8 mouse cellular contexts compared by ENCODE assay signal in the genomic region with DNA sequence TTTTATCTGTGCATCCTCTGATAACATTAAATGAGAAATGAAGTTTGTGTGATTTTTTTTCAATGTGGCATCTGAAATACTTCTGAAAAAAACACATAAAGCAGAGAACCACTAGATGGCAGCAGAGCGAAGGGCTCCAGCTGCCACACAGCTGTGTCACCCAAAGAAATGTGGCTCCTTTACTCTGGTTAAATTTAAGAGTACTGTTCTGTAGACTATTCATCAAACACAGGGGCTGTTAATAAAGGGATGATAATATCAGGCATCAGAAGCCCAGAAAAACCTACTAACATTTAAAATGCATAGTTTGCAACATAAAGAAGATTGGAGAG. TPM values are rescaled to one million over a fixed set of nuclear protein-coding genes. Genes with fewer than 3 reads are reported as not detected.
DNase-seq lines count a peak whose midpoint lies in the region; ATAC-seq and TF ChIP-seq lines count a peak whose summit lies in the region.

No protein-coding gene starts in this region.

- no peaks in the 10 kb centered on the region for H3K9me3 ChIP-seq in G1E (replicated peaks)
- no peaks in the 10 kb centered on the region for H3K9me3 ChIP-seq in liver, embryonic 14.5 days (ENCODE audit: control insufficient read depth, low read length)
- H3K9me3 ChIP-seq in neural tube, embryonic 15.5 days (replicated peaks) = no peaks in the 10 kb centered on the region

- H3K27ac ChIP-seq in liver, embryonic 14.5 days = no peak overlapping the region
- no peak overlapping the region for H3K27ac ChIP-seq in neural tube, embryonic 15.5 days (replicated peaks)

- no peak overlapping the region for H3K9ac ChIP-seq in liver, embryonic 14.5 days (replicated peaks)
- H3K9ac ChIP-seq in neural tube, embryonic 15.5 days (replicated peaks) = no peak overlapping the region

- H3K27me3 ChIP-seq in G1E (ENCODE audit: insufficient read depth, low read length) = no peaks in the 10 kb centered on the region; the same call in 1 of the 2 replicates
- H3K27me3 ChIP-seq in liver, embryonic 14.5 days (ENCODE audit: control insufficient read depth, insufficient read depth, low read length) = no peaks in the 10 kb centered on the region
- H3K27me3 ChIP-seq in neural tube, embryonic 15.5 days (replicated peaks) = no peaks in the 10 kb centered on the region

- 0% methylated on average over 1 of the region's 1 CpGs for WGBS in liver, embryonic 14.5 days (ENCODE audit: insufficient replicate concordance)
- WGBS in neural tube, embryonic 15.5 days = 0% methylated on average over 1 of the region's 1 CpGs

- peak; percentile 60; the same call in 1 of the 2 replicates for TF ChIP-seq CTCF in G1E (IDR thresholded peaks at IDR 0.05; ENCODE audit: low read depth, low read length)
- peak; percentile 68 for TF ChIP-seq CTCF in liver, embryonic 14.5 days (IDR thresholded peaks at IDR 0.05; ENCODE audit: low read depth)

- peaks cover 2% of the 10 kb centered on the region; the same call in 1 of the 2 replicates for H3K4me1 ChIP-seq in G1E (ENCODE audit: insufficient read depth, low read depth, low read length)
- H3K4me1 ChIP-seq in liver, embryonic 14.5 days (replicated peaks; ENCODE audit: control insufficient read depth in 2 of 2, insufficient read depth in 2 of 2, low read length in 1 of 2) = no peaks in the 10 kb centered on the region
- H3K4me1 ChIP-seq in neural tube, embryonic 15.5 days = no peaks in the 10 kb centered on the region

- no peak for TF ChIP-seq EP300 in liver, embryonic 14.5 days (IDR thresholded peaks at IDR 0.05; ENCODE audit: low read depth)

- ATAC-seq in G1E (ENCODE audit: extremely low read depth, insufficient number of reproducible peaks, low FRiP score, poor library complexity, severe bottlenecking) = no peak
- peak; percentile 66 to 68; a peak in 3 of 4 replicates for ATAC-seq in hematopoietic stem cell, adult 5-6 weeks (replicated peaks in 1 of 2; ENCODE audit: insufficient read depth in 1 of 2, low FRiP score in 2 of 2, low TSS enrichment in 1 of 2, low read depth in 1 of 2, poor library complexity in 2 of 2, severe bottlenecking in 2 of 2)
- ATAC-seq in liver, embryonic 14.5 days (ENCODE audit: insufficient read depth) = no peak
- peak; percentile 85; the same call in 1 of the 2 replicates for ATAC-seq in neural tube, embryonic 15.5 days (ENCODE audit: low FRiP score)

- no peak overlapping the region for H3K4me3 ChIP-seq in G1E (ENCODE audit: low read depth, low read length)
- no peak overlapping the region for H3K4me3 ChIP-seq in liver, embryonic 14.5 days (ENCODE audit: insufficient read depth in 1 of 2, low read depth in 2 of 2, low read length in 2 of 2)
- no peak overlapping the region for H3K4me3 ChIP-seq in neural tube, embryonic 15.5 days (replicated peaks)

- peak; percentile 49 for DNase-seq in layer of hippocampus, adult 11-12 months (ENCODE audit: low spot score)
- DNase-seq in layer of hippocampus, postnatal 36 days = no peak
- DNase-seq in G1E (ENCODE audit: low spot score) = peak; percentile 26
- peak; percentile 51 for DNase-seq in c-Kit-positive CD71-positive TER-119-positive erythroid progenitor cells, embryonic 14.5 days (ENCODE audit: low spot score)
- DNase-seq in liver, embryonic 14.5 days (ENCODE audit: low read depth in 3 of 3, low spot score in 3 of 3) = no peak
- DNase-seq in ovary, postnatal 36 days (ENCODE audit: low spot score) = no peak

- H3K4me2 ChIP-seq in liver, embryonic 14.5 days (ENCODE audit: low read depth) = no peak overlapping the region
- no peak overlapping the region for H3K4me2 ChIP-seq in neural tube, embryonic 15.5 days

- no peaks in the 10 kb centered on the region for H3K36me3 ChIP-seq in G1E (replicated peaks)
- no peaks in the 10 kb centered on the region for H3K36me3 ChIP-seq in liver, embryonic 14.5 days (replicated peaks; ENCODE audit: control insufficient read depth, insufficient read depth, low read depth)
- H3K36me3 ChIP-seq in neural tube, embryonic 15.5 days = no peaks in the 10 kb centered on the region

RNA-seq across cellular contexts. Expression of gene Lrrc72, which starts 38.1 kb away (rescaled TPM):
- not detected for total RNA-seq in layer of hippocampus, postnatal 36 days (2021)
- total RNA-seq in G1E (2014; fragmentation: Nextera tagmentation) (not detected in 2 replicates), G1E (2017) (0.35 TPM in 1 of 2 replicates, not detected in the other)
- not detected in 2 replicates for polyA plus RNA-seq in G1E (2012)
- not detected in 2 replicates for total RNA-seq in hematopoietic stem cell, adult 5-6 weeks (2017)
- not detected in 2 replicates for polyA plus RNA-seq in liver, embryonic 14.5 days (2012; rRNA removed)
- polyA plus RNA-seq in liver, embryonic 14.5 days (2014; fragmentation: Nextera tagmentation; extraction: Ambion mirVana) = not detected in 2 replicates
- not detected in 2 replicates for polyA plus RNA-seq in neural tube, embryonic 15.5 days (2015; fragmentation: Nextera tagmentation; extraction: Ambion mirVana)

RNA-seq across cellular contexts. Expression of gene Bzw2, which starts 57.2 kb away (rescaled TPM):
- total RNA-seq in layer of hippocampus, postnatal 36 days (2021) = 10 to 100 TPM; 57.7 to 58.8 TPM
- total RNA-seq in G1E (2014; fragmentation: Nextera tagmentation) (134 and 138 TPM in 2 replicates), G1E (2017) (129 and 140 TPM in 2 replicates)
- polyA plus RNA-seq in G1E (2012) = 17.6 and 23.8 TPM in 2 replicates
- 98.0 and 117 TPM in 2 replicates for total RNA-seq in hematopoietic stem cell, adult 5-6 weeks (2017)
- 17.6 and 27.2 TPM in 2 replicates for polyA plus RNA-seq in liver, embryonic 14.5 days (2012; rRNA removed)
- polyA plus RNA-seq in liver, embryonic 14.5 days (2014; fragmentation: Nextera tagmentation; extraction: Ambion mirVana) = 50.3 and 53.8 TPM in 2 replicates
- polyA plus RNA-seq in neural tube, embryonic 15.5 days (2015; fragmentation: Nextera tagmentation; extraction: Ambion mirVana) = 346 and 378 TPM in 2 replicates

RNA-seq across cellular contexts. Expression of gene Ankmy2, which starts 58.2 kb away (rescaled TPM):
- total RNA-seq in layer of hippocampus, postnatal 36 days (2021) = 10 to 100 TPM; 53.4 to 54.0 TPM
- 41.8 and 49.1 TPM in 2 replicates for total RNA-seq in G1E (2014; fragmentation: Nextera tagmentation)
- total RNA-seq in G1E (2017) = 44.1 and 49.6 TPM in 2 replicates
- polyA plus RNA-seq in G1E (2012) = 2.5 and 2.7 TPM in 2 replicates
- 30.1 and 32.2 TPM in 2 replicates for total RNA-seq in hematopoietic stem cell, adult 5-6 weeks (2017)
- polyA plus RNA-seq in liver, embryonic 14.5 days (2012; rRNA removed) = 2.4 and 4.4 TPM in 2 replicates
- polyA plus RNA-seq in liver, embryonic 14.5 days (2014; fragmentation: Nextera tagmentation; extraction: Ambion mirVana) = 8.0 and 8.3 TPM in 2 replicates
- polyA plus RNA-seq in neural tube, embryonic 15.5 days (2015; fragmentation: Nextera tagmentation; extraction: Ambion mirVana) = 73.9 and 80.3 TPM in 2 replicates

Comparison
In these comparisons a context has a peak if more than half of its experiments do, and no peak if none do; other contexts are left out.
1. DNase-seq: peak in layer of hippocampus, adult 11-12 months (single experiment), G1E (single experiment) and c-Kit-positive CD71-positive TER-119-positive erythroid progenitor cells, embryonic 14.5 days (single experiment); none in layer of hippocampus, postnatal 36 days (0 of 2), liver, embryonic 14.5 days (0 of 3) and ovary, postnatal 36 days (single experiment).
2. ATAC-seq: peak in hematopoietic stem cell, adult 5-6 weeks (2 of 2) and neural tube, embryonic 15.5 days (single experiment); none in G1E (single experiment) and liver, embryonic 14.5 days (single experiment).